Mouse (Mus musculus): ENCODE results near the gene Dner. TPM values are rescaled to one million over a fixed set of nuclear protein-coding genes. Genes with fewer than 3 reads are reported as not detected.

Gene Dner
- polyA plus RNA-seq, 2 experiments, result 5.9 to 6.4 TPM

DNA sequence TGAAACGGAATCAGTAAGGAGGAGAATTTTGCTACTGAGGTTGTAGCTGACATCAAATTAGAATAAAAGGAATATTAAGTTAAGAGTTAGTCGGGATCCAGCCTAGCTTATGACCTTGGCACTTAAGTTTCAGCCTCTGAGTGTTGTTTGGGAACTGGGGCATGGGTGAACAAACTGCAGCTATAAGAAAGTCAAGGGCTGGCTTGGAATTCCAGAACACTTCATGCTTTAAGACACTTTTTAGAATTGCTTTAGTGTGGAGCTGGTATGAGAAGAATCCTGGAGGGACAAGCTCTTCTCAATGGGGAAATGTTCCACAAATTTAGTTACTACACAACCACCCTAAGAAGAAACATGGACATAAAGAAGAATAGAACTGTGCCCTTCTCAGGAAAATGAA, 223.8 kb downstream of the Dner start:
- Histone ChIP-seq H3K9ac (ENCODE audit: low read depth, low read length, severe bottlenecking) (no peak overlapping the region), H3K4me3 (replicated peaks; ENCODE audit: low read length) (no peak overlapping the region), H3K9me3 (ENCODE audit: control insufficient read depth, low read length) (no peaks in the 10 kb centered on the region), H3K36me3 (ENCODE audit: control insufficient read depth, insufficient read depth, low read length) (no peaks in the 10 kb centered on the region), H3K4me1 (ENCODE audit: control insufficient read depth, insufficient read depth, low read length) (no peaks in the 10 kb centered on the region), H3K27ac (replicated peaks; ENCODE audit: low read depth, low read length) (no peak overlapping the region), H3K4me2 (replicated peaks; ENCODE audit: low read depth, low read length, severe bottlenecking) (no peak overlapping the region), H3K27me3 (ENCODE audit: control insufficient read depth, insufficient read depth, low read length) (no peaks in the 10 kb centered on the region)
- TF ChIP-seq POLR2A (IDR thresholded peaks at IDR 0.05; ENCODE audit: borderline replicate concordance, extremely low read depth, insufficient read depth, insufficient read length), result no peak
- DNase-seq (ENCODE audit: low spot score) (no peak), ATAC-seq (ENCODE audit: low FRiP score, low read depth) (no peak)
- WGBS, result 76% methylated on average over 2 of the region's 2 CpGs

DNA sequence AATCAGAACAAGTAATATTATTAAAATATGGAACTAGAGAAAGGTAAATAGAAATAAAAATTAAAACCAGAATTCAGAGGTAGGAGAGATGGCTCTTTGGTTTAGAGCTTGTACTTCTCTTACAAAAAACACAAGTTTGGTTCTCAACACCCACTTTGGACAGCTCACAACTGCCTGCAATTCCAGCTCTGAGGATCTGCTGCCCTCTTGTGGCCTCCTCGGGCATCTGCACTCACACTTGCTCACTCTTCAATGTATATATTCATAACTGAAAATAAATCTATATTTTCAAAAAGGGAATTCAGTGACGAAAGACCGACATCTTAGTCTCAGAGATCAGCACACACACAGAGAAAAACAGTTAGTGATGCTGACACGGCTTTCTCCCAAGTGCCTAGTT, 225.7 kb downstream of the Dner start:
- no peak for DNase-seq (ENCODE audit: low spot score)
- Histone ChIP-seq H3K27me3 (ENCODE audit: control insufficient read depth, insufficient read depth, low read length) (no peaks in the 10 kb centered on the region), H3K27ac (replicated peaks; ENCODE audit: low read depth, low read length) (no peak overlapping the region), H3K36me3 (ENCODE audit: control insufficient read depth, insufficient read depth, low read length) (no peaks in the 10 kb centered on the region), H3K9me3 (ENCODE audit: control insufficient read depth, low read length) (no peaks in the 10 kb centered on the region), H3K4me1 (ENCODE audit: control insufficient read depth, insufficient read depth, low read length) (no peaks in the 10 kb centered on the region), H3K4me3 (replicated peaks; ENCODE audit: low read length) (no peak overlapping the region), H3K4me2 (replicated peaks; ENCODE audit: low read depth, low read length, severe bottlenecking) (no peak overlapping the region), H3K9ac (ENCODE audit: low read depth, low read length, severe bottlenecking) (no peak overlapping the region)
- TF ChIP-seq POLR2A (IDR thresholded peaks at IDR 0.05; ENCODE audit: borderline replicate concordance, extremely low read depth, insufficient read depth, insufficient read length), result no peak
- ATAC-seq (ENCODE audit: low FRiP score, low read depth), result no peak
- 71% methylated on average over 4 of the region's 4 CpGs for WGBS

DNA sequence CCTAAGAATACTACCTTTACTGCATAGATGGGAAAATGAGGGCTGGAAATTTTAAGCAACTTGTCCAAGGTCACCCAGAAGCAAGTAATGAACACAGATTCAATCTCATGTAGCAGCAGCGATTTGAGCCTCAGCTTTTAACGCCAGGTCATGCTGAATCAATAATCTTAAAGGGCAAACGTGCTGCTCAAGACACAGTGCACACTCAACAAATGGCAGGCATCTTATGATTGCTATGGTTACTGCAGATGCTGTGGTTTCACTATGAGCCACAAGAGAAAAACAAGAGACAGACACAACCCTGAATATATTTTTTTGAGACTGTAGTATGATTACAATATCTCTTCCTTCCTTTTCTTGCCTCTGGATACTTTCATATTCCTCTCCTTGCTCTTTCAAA, 228.4 kb downstream of the Dner start:
- DNase-seq (ENCODE audit: low spot score), result no peak
- Histone ChIP-seq H3K9ac (ENCODE audit: low read depth, low read length, severe bottlenecking) (no peak overlapping the region), H3K27me3 (ENCODE audit: control insufficient read depth, insufficient read depth, low read length) (no peaks in the 10 kb centered on the region), H3K27ac (replicated peaks; ENCODE audit: low read depth, low read length) (no peak overlapping the region), H3K4me2 (replicated peaks; ENCODE audit: low read depth, low read length, severe bottlenecking) (no peak overlapping the region), H3K4me3 (replicated peaks; ENCODE audit: low read length) (no peak overlapping the region), H3K36me3 (ENCODE audit: control insufficient read depth, insufficient read depth, low read length) (no peaks in the 10 kb centered on the region), H3K9me3 (ENCODE audit: control insufficient read depth, low read length) (no peaks in the 10 kb centered on the region), H3K4me1 (ENCODE audit: control insufficient read depth, insufficient read depth, low read length) (no peaks in the 10 kb centered on the region)
- ATAC-seq (ENCODE audit: low FRiP score, low read depth), result no peak
- WGBS, result 58% methylated on average over 3 of the region's 3 CpGs
- TF ChIP-seq POLR2A (IDR thresholded peaks at IDR 0.05; ENCODE audit: borderline replicate concordance, extremely low read depth, insufficient read depth, insufficient read length), result no peak

DNA sequence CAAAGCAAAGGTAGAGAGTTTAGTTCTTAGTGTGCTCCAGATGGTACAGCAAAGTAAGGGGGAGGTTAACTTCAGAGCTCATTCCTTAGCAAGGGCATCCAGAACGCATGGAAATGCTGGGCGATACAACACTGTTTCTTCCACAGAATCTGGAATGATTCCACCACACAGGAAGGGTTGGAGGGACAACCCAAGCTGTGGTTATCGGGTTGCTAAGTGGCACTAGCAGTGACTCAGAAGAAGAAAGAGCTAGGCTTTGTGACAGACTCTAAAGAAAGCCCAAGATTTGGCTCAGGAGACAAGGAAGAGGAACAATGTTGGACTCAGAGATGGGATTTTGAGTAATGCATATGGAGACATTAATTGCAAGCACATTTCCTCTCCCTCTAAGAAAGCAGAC, 231.3 kb downstream of the Dner start:
- ATAC-seq (ENCODE audit: low FRiP score, low read depth), result no peak

DNA sequence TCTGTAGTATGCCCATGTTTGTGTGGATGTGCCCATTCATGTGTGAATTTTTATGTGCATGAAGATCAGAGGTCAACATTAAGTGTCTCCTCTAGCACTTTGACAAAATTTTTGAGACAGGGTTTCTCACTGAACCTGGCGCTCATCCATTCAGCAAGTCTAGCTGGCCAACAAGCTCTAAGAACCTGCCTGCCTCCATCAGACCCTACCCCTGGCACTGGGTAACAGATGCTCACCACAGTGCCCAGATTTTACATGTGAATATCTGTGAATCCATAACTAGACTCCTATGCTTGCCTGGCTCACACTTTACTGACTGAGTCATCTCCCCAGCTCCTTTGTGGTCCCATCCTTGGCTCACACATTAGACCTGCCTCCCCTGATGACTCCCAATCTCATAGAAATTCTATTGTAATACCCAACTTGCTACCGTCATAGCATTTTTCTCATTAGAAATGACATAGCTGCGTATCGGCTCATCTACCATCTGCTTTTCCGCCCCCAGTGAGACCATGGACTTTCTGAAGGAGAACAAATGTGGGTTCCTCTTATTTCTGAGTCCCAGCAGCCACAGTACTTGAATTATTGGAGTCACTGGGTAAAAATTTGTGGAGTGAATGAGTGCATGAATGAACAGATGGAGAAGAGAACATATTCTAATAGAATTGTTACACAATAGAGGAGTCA, 231.9 kb downstream of the Dner start:
- no peak for ATAC-seq (ENCODE audit: low FRiP score, low read depth)
- Histone ChIP-seq H3K9ac (ENCODE audit: low read depth, low read length, severe bottlenecking) (no peak overlapping the region), H3K4me3 (replicated peaks; ENCODE audit: low read length) (no peak overlapping the region), H3K9me3 (ENCODE audit: control insufficient read depth, low read length) (no peaks in the 10 kb centered on the region), H3K4me1 (ENCODE audit: control insufficient read depth, insufficient read depth, low read length) (no peaks in the 10 kb centered on the region), H3K4me2 (replicated peaks; ENCODE audit: low read depth, low read length, severe bottlenecking) (no peak overlapping the region), H3K27me3 (ENCODE audit: control insufficient read depth, insufficient read depth, low read length) (no peaks in the 10 kb centered on the region), H3K27ac (replicated peaks; ENCODE audit: low read depth, low read length) (no peak overlapping the region), H3K36me3 (ENCODE audit: control insufficient read depth, insufficient read depth, low read length) (no peaks in the 10 kb centered on the region)
- no peak for DNase-seq (ENCODE audit: low spot score)
- TF ChIP-seq POLR2A (IDR thresholded peaks at IDR 0.05; ENCODE audit: borderline replicate concordance, extremely low read depth, insufficient read depth, insufficient read length), result no peak
- WGBS, result 93% methylated on average over 5 of the region's 5 CpGs

More for the DNA sequence above, 231.3 kb downstream of the Dner start:
- Histone ChIP-seq H3K9ac (ENCODE audit: low read depth, low read length, severe bottlenecking) (no peak overlapping the region), H3K36me3 (ENCODE audit: control insufficient read depth, insufficient read depth, low read length) (no peaks in the 10 kb centered on the region), H3K27ac (replicated peaks; ENCODE audit: low read depth, low read length) (no peak overlapping the region), H3K4me1 (ENCODE audit: control insufficient read depth, insufficient read depth, low read length) (no peaks in the 10 kb centered on the region), H3K27me3 (ENCODE audit: control insufficient read depth, insufficient read depth, low read length) (no peaks in the 10 kb centered on the region), H3K4me3 (replicated peaks; ENCODE audit: low read length) (no peak overlapping the region), H3K9me3 (ENCODE audit: control insufficient read depth, low read length) (no peaks in the 10 kb centered on the region), H3K4me2 (replicated peaks; ENCODE audit: low read depth, low read length, severe bottlenecking) (no peak overlapping the region)
- TF ChIP-seq POLR2A (IDR thresholded peaks at IDR 0.05; ENCODE audit: borderline replicate concordance, extremely low read depth, insufficient read depth, insufficient read length), result no peak
- DNase-seq (ENCODE audit: low spot score), result no peak
- 85% methylated on average over 3 of the region's 3 CpGs for WGBS

Data from limb, embryonic 14.5 days (tissue).